Mouse (Mus musculus) kidney, embryonic 15.5 days (tissue): ENCODE measurements at regions not wholly inside any gene's neighbourhood (a gene's known extent, or its start where the extent isn't known, plus 50 kb on each side); places are given as distances from the start of the nearest gene placed in this dataset.

Source experiments
- ATAC-seq: fragments of 200-750 bp; cut with Nextera tagmentation; replicated peaks from 2 replicates; pipeline ENCODE4 v1.8.0; 2017; ENCODE audit warnings: moderate TSS enrichment; ENCODE audit not compliant: low FRiP score
- H3K27ac ChIP-seq: fragments of 300-500 bp; sonication (generic); 2 replicates; pipeline ENCODE4 v1.5.1; 2015; ENCODE audit warnings: mild to moderate bottlenecking, inconsistent platforms
- H3K27me3 ChIP-seq: fragments of 300-500 bp; sonication (generic); 2 replicates; pipeline ENCODE4 v1.6.1; 2015; ENCODE audit warnings: inconsistent platforms
- H3K36me3 ChIP-seq: fragments of 300-500 bp; sonication (generic); 2 replicates; pipeline ENCODE4 v1.6.1; 2015; ENCODE audit warnings: inconsistent platforms
- H3K4me1 ChIP-seq: fragments of 300-500 bp; sonication (generic); 2 replicates; pipeline ENCODE4 v1.6.1; 2015; ENCODE audit warnings: inconsistent platforms
- H3K4me2 ChIP-seq: fragments of 300-500 bp; sonication (generic); 2 replicates; pipeline ENCODE4 v1.6.1; 2015; ENCODE audit warnings: moderate library complexity, mild to moderate bottlenecking, inconsistent platforms
- H3K4me3 ChIP-seq: fragments of 300-500 bp; sonication (generic); replicated peaks from 2 replicates; pipeline ENCODE4 v1.5.1; 2015; ENCODE audit warnings: mild to moderate bottlenecking, inconsistent platforms
- H3K9ac ChIP-seq: fragments of 300-500 bp; sonication (generic); 2 replicates; pipeline ENCODE4 v1.6.1; 2015; ENCODE audit warnings: mild to moderate bottlenecking, inconsistent platforms
- H3K9me3 ChIP-seq: fragments of 300-500 bp; sonication (generic); replicated peaks from 2 replicates; pipeline ENCODE4 v1.6.1; 2016; ENCODE audit warnings: inconsistent platforms
- WGBS: fragments of 180-500 bp; shearing (Covaris S2); methylation state at CpG from one replicate; pipeline ENCODE4 v1.1.7; 2015; ENCODE audit warnings: mixed read lengths; 5-methylcytosine and 5-hydroxymethylcytosine counted together

- ATAC-seq = 0 out of 2 replicates have a peak, but pooled peaks have one; percentile 23
- H3K4me3 ChIP-seq = peak overlapping the region; percentile 15; the same call in 1 of the 2 replicates
- H3K27me3 ChIP-seq = no peaks in the 10 kb centered on the region
- H3K9ac ChIP-seq = no peak overlapping the region
- no peak overlapping the region for H3K27ac ChIP-seq
- H3K9me3 ChIP-seq = peaks cover 6% of the 10 kb centered on the region; the same call in 1 of the 2 replicates
- WGBS = 42% methylated on average over 21 of the region's 21 CpGs
- H3K4me1 ChIP-seq = 0 out of 2 replicates have a peak, but pooled peaks cover 9% of the 10 kb centered on the region
- H3K4me2 ChIP-seq = peak overlapping the region; percentile 47
- H3K36me3 ChIP-seq = no peaks in the 10 kb centered on the region
Observed at GRCm38 (mm10) chr5:103355372-103356300, 69.4 kb upstream of the Ptpn13 start.

GRCm38 (mm10) chr5:103343869-103344268, 81.1 kb upstream of the Ptpn13 start:
- Histone ChIP-seq H3K9ac (no peak overlapping the region), H3K36me3 (no peaks in the 10 kb centered on the region), H3K27me3 (peaks cover 17% of the 10 kb centered on the region), H3K9me3 (no peaks in the 10 kb centered on the region), H3K4me2 (no peak overlapping the region), H3K27ac (no peak overlapping the region), H3K4me1 (peaks cover 7% of the 10 kb centered on the region; the same call in 1 of the 2 replicates), H3K4me3 (no peak overlapping the region)
- ATAC-seq = no peak
- WGBS = 24% methylated on average over 2 of the region's 2 CpGs

- 66% methylated on average over 3 of the region's 3 CpGs for WGBS
- H3K4me2 ChIP-seq = no peak overlapping the region
- H3K27me3 ChIP-seq = peaks cover 19% of the 10 kb centered on the region
- H3K9me3 ChIP-seq = no peaks in the 10 kb centered on the region
- H3K4me1 ChIP-seq = peaks cover 15% of the 10 kb centered on the region
- no peak for ATAC-seq
- H3K27ac ChIP-seq = no peak overlapping the region
- no peak overlapping the region for H3K9ac ChIP-seq
- H3K36me3 ChIP-seq = no peaks in the 10 kb centered on the region
- H3K4me3 ChIP-seq = no peak overlapping the region
Observed at GRCm38 (mm10) chr5:103341456-103341855, 83.5 kb upstream of the Ptpn13 start.

GRCm38 (mm10) chr5:103340626-103341025, 84.4 kb upstream of the Ptpn13 start:
- no peak for ATAC-seq
- Histone ChIP-seq H3K27ac (no peak overlapping the region), H3K4me1 (peaks cover 23% of the 10 kb centered on the region), H3K9me3 (no peaks in the 10 kb centered on the region), H3K36me3 (no peaks in the 10 kb centered on the region), H3K27me3 (peaks cover 19% of the 10 kb centered on the region), H3K9ac (no peak overlapping the region), H3K4me2 (no peak overlapping the region), H3K4me3 (no peak overlapping the region)
- 20% methylated on average over 9 of the region's 9 CpGs for WGBS

GRCm38 (mm10) chr5:103336689-103337490, 88.1 kb upstream of the Ptpn13 start:
- ATAC-seq = peak; percentile 78
- no peak overlapping the region for H3K9ac ChIP-seq
- H3K4me3 ChIP-seq = 0 out of 2 replicates have a peak overlapping the region, but pooled peaks have one; percentile 2
- H3K9me3 ChIP-seq = no peaks in the 10 kb centered on the region
- H3K36me3 ChIP-seq = no peaks in the 10 kb centered on the region
- 12% methylated on average over 11 of the region's 11 CpGs for WGBS
- peaks cover 23% of the 10 kb centered on the region for H3K4me1 ChIP-seq
- H3K27me3 ChIP-seq = peaks cover 17% of the 10 kb centered on the region
- H3K4me2 ChIP-seq = peak overlapping the region; percentile 45
- H3K27ac ChIP-seq = no peak overlapping the region

GRCm38 (mm10) chr5:103335916-103336688, 88.9 kb upstream of the Ptpn13 start:
- 14% methylated on average over 12 of the region's 12 CpGs for WGBS
- no peak overlapping the region for H3K9ac ChIP-seq
- H3K4me1 ChIP-seq = peaks cover 23% of the 10 kb centered on the region
- H3K4me3 ChIP-seq = 0 out of 2 replicates have a peak overlapping the region, but pooled peaks have one; percentile 3
- 0 out of 2 replicates have a peak overlapping the region, but pooled peaks have one; percentile 18 for H3K27ac ChIP-seq
- peak; percentile 27; the same call in 1 of the 2 replicates for ATAC-seq
- no peaks in the 10 kb centered on the region for H3K36me3 ChIP-seq
- H3K4me2 ChIP-seq = peak overlapping the region; percentile 45
- peaks cover 9% of the 10 kb centered on the region for H3K27me3 ChIP-seq
- H3K9me3 ChIP-seq = no peaks in the 10 kb centered on the region

GRCm38 (mm10) chr5:103326412-103326811, 98.6 kb upstream of the Ptpn13 start:
- ATAC-seq = no peak

GRCm38 (mm10) chr5:103320341-103320740, 104.7 kb upstream of the Ptpn13 start:
- no peak for ATAC-seq
- WGBS = 57% methylated on average over 5 of the region's 5 CpGs
- no peaks in the 10 kb centered on the region for H3K27me3 ChIP-seq
- H3K9me3 ChIP-seq = no peaks in the 10 kb centered on the region
- H3K9ac ChIP-seq = no peak overlapping the region
- H3K27ac ChIP-seq = no peak overlapping the region
- no peaks in the 10 kb centered on the region for H3K4me1 ChIP-seq
- H3K4me2 ChIP-seq = no peak overlapping the region
- no peak overlapping the region for H3K4me3 ChIP-seq
- H3K36me3 ChIP-seq = no peaks in the 10 kb centered on the region

More at GRCm38 (mm10) chr5:103326412-103326811, 98.6 kb upstream of the Ptpn13 start:
- Histone ChIP-seq H3K27ac (no peak overlapping the region), H3K4me1 (no peaks in the 10 kb centered on the region), H3K4me3 (no peak overlapping the region), H3K9me3 (no peaks in the 10 kb centered on the region), H3K4me2 (no peak overlapping the region), H3K27me3 (no peaks in the 10 kb centered on the region), H3K36me3 (no peaks in the 10 kb centered on the region), H3K9ac (no peak overlapping the region)
- WGBS = 76% methylated on average over 10 of the region's 10 CpGs

- Histone ChIP-seq H3K4me2 (no peak overlapping the region), H3K27ac (no peak overlapping the region), H3K4me3 (no peak overlapping the region), H3K27me3 (no peaks in the 10 kb centered on the region), H3K36me3 (no peaks in the 10 kb centered on the region), H3K4me1 (no peaks in the 10 kb centered on the region), H3K9me3 (no peaks in the 10 kb centered on the region), H3K9ac (no peak overlapping the region)
- no peak for ATAC-seq
- 58% methylated on average over 9 of the region's 9 CpGs for WGBS
Observed at GRCm38 (mm10) chr5:103309806-103310525, 98.8 kb upstream of the Mapk10 start.

GRCm38 (mm10) chr5:103305716-103306447, 94.7 kb upstream of the Mapk10 start:
- H3K27ac ChIP-seq = no peak overlapping the region
- no peaks in the 10 kb centered on the region for H3K4me1 ChIP-seq
- H3K4me3 ChIP-seq = no peak overlapping the region
- no peaks in the 10 kb centered on the region for H3K36me3 ChIP-seq
- WGBS = 78% methylated on average over 11 of the region's 11 CpGs
- H3K9ac ChIP-seq = no peak overlapping the region
- ATAC-seq = no peak
- H3K9me3 ChIP-seq = no peaks in the 10 kb centered on the region
- no peak overlapping the region for H3K4me2 ChIP-seq
- no peaks in the 10 kb centered on the region for H3K27me3 ChIP-seq
